Mouse (Mus musculus) hindbrain, embryonic 12.5 days (tissue): Measurements from ENCODE around the gene Tcf7l2. TPM values are rescaled to one million over a fixed set of nuclear protein-coding genes. Genes with fewer than 3 reads are reported as not detected.
A peak's percentile ranks its signal among the peaks of the same experiment; 100 is the strongest.

Source experiments
- ATAC-seq: fragments of 200-750 bp; cut with Nextera tagmentation; 2 replicates; pipeline ENCODE4 v1.8.0; 2017; ENCODE audit warnings: moderate TSS enrichment; ENCODE audit not compliant: low FRiP score
- H3K27ac ChIP-seq: fragments of 300-500 bp; sonication (generic); 2 replicates; pipeline ENCODE4 v1.5.1; 2016; ENCODE audit warnings: mild to moderate bottlenecking
- H3K27me3 ChIP-seq: fragments of 300-500 bp; sonication (generic); 2 replicates; pipeline ENCODE4 v1.6.1; 2016; ENCODE audit warnings: mild to moderate bottlenecking
- H3K36me3 ChIP-seq: fragments of 300-500 bp; sonication (generic); 2 replicates; pipeline ENCODE4 v1.6.1; 2016; ENCODE audit warnings: mild to moderate bottlenecking
- H3K4me1 ChIP-seq: fragments of 300-500 bp; sonication (generic); 2 replicates; pipeline ENCODE4 v1.6.1; 2016
- H3K4me2 ChIP-seq: fragments of 300-500 bp; sonication (generic); replicated peaks from 2 replicates; pipeline ENCODE4 v1.6.1; 2016; ENCODE audit warnings: mild to moderate bottlenecking
- H3K4me3 ChIP-seq: fragments of 300-500 bp; sonication (generic); 2 replicates; pipeline ENCODE4 v1.5.1; 2016; ENCODE audit warnings: mild to moderate bottlenecking
- H3K9ac ChIP-seq: fragments of 300-500 bp; sonication (generic); 2 replicates; pipeline ENCODE4 v1.6.1; 2016; ENCODE audit warnings: mild to moderate bottlenecking, moderate library complexity
- H3K9me3 ChIP-seq: fragments of 300-500 bp; sonication (generic); replicated peaks from 2 replicates; pipeline ENCODE4 v1.6.1; 2016; ENCODE audit warnings: mild to moderate bottlenecking
- WGBS: fragments of 180-500 bp; shearing (Covaris S2); methylation state at CpG from one replicate; pipeline ENCODE4 v1.1.7; 2016; 5-methylcytosine and 5-hydroxymethylcytosine counted together
- polyA plus RNA-seq: library from polyadenylated mRNA; unstranded; fragments of >200 nt; fragmentation: Nextera tagmentation; extraction: Ambion mirVana; gene quantifications from 2 replicates; pipeline ENCODE4 v1.2.1, GENCODE M21; 2016

The Tcf7l2 gene
- polyA plus RNA-seq, 1 experiment from 2014 or later: 78.0 TPM

- peak overlapping the region; percentile 30 for H3K4me2 ChIP-seq
- peaks cover 24% of the 10 kb centered on the region for H3K27me3 ChIP-seq
- ATAC-seq: no peak
- H3K4me3 ChIP-seq: no peak overlapping the region
- peaks cover 82% of the 10 kb centered on the region for H3K4me1 ChIP-seq
- WGBS: 32% methylated on average over 6 of the region's 6 CpGs
- no peak overlapping the region for H3K27ac ChIP-seq
- H3K9me3 ChIP-seq: no peaks in the 10 kb centered on the region
- H3K9ac ChIP-seq: no peak overlapping the region
- no peaks in the 10 kb centered on the region for H3K36me3 ChIP-seq
These were observed 6.3 kb downstream of the Tcf7l2 start for GRCm38 (mm10) chr19:55747926-55748291.

- Histone ChIP-seq H3K4me2 (peak overlapping the region; percentile 30), H3K9me3 (no peaks in the 10 kb centered on the region), H3K9ac (no peak overlapping the region), H3K27ac (no peak overlapping the region), H3K4me1 (peaks cover 80% of the 10 kb centered on the region), H3K36me3 (no peaks in the 10 kb centered on the region), H3K4me3 (no peak overlapping the region), H3K27me3 (peaks cover 24% of the 10 kb centered on the region)
- 37% methylated on average over 6 of the region's 6 CpGs for WGBS
- ATAC-seq: no peak
These were observed 7.2 kb downstream of the Tcf7l2 start for GRCm38 (mm10) chr19:55748801-55749200.

GRCm38 (mm10) chr19:55749532-55749931 is 7.9 kb downstream of the Tcf7l2 start:
- H3K27ac ChIP-seq: no peak overlapping the region
- H3K27me3 ChIP-seq: peaks cover 24% of the 10 kb centered on the region
- no peaks in the 10 kb centered on the region for H3K36me3 ChIP-seq
- H3K9me3 ChIP-seq: no peaks in the 10 kb centered on the region
- H3K4me3 ChIP-seq: no peak overlapping the region
- 25% methylated on average over 7 of the region's 7 CpGs for WGBS
- ATAC-seq: no peak
- H3K9ac ChIP-seq: no peak overlapping the region
- H3K4me1 ChIP-seq: peaks cover 74% of the 10 kb centered on the region
- peak overlapping the region; percentile 7 for H3K4me2 ChIP-seq

- peak overlapping the region; percentile 7 for H3K4me2 ChIP-seq
- H3K9me3 ChIP-seq: no peaks in the 10 kb centered on the region
- no peak overlapping the region for H3K9ac ChIP-seq
- H3K36me3 ChIP-seq: no peaks in the 10 kb centered on the region
- no peak overlapping the region for H3K4me3 ChIP-seq
- H3K27me3 ChIP-seq: peaks cover 24% of the 10 kb centered on the region
- H3K4me1 ChIP-seq: peaks cover 69% of the 10 kb centered on the region
- H3K27ac ChIP-seq: no peak overlapping the region
- no peak for ATAC-seq
- WGBS: 27% methylated on average over 13 of the region's 13 CpGs
These were observed 8.4 kb downstream of the Tcf7l2 start for GRCm38 (mm10) chr19:55750048-55750447.

- Histone ChIP-seq H3K4me1 (peaks cover 64% of the 10 kb centered on the region), H3K27me3 (peaks cover 24% of the 10 kb centered on the region), H3K4me3 (no peak overlapping the region), H3K4me2 (0 out of 2 replicates have a peak overlapping the region, but pooled peaks have one; percentile 7), H3K9me3 (no peaks in the 10 kb centered on the region), H3K36me3 (no peaks in the 10 kb centered on the region), H3K27ac (no peak overlapping the region), H3K9ac (no peak overlapping the region)
- 35% methylated on average over 7 of the region's 7 CpGs for WGBS
- ATAC-seq: no peak
These were observed 8.8 kb downstream of the Tcf7l2 start for GRCm38 (mm10) chr19:55750465-55750864.

- no peak overlapping the region for H3K9ac ChIP-seq
- H3K4me2 ChIP-seq: no peak overlapping the region
- H3K27me3 ChIP-seq: peaks cover 21% of the 10 kb centered on the region
- H3K36me3 ChIP-seq: no peaks in the 10 kb centered on the region
- peaks cover 57% of the 10 kb centered on the region for H3K4me1 ChIP-seq
- ATAC-seq: no peak
- no peak overlapping the region for H3K27ac ChIP-seq
- no peak overlapping the region for H3K4me3 ChIP-seq
- WGBS: 52% methylated on average over 8 of the region's 8 CpGs
- H3K9me3 ChIP-seq: no peaks in the 10 kb centered on the region
These were observed 11.2 kb downstream of the Tcf7l2 start for GRCm38 (mm10) chr19:55752861-55753260.

- Histone ChIP-seq H3K36me3 (no peaks in the 10 kb centered on the region), H3K4me3 (no peak overlapping the region), H3K9me3 (no peaks in the 10 kb centered on the region), H3K4me1 (peaks cover 42% of the 10 kb centered on the region), H3K27ac (no peak overlapping the region), H3K9ac (no peak overlapping the region), H3K27me3 (peaks cover 13% of the 10 kb centered on the region), H3K4me2 (no peak overlapping the region)
- 70% methylated on average over 7 of the region's 7 CpGs for WGBS
- ATAC-seq: no peak
These were observed 12.7 kb downstream of the Tcf7l2 start for GRCm38 (mm10) chr19:55754303-55754702.

GRCm38 (mm10) chr19:55755462-55755861 is 13.8 kb downstream of the Tcf7l2 start:
- no peaks in the 10 kb centered on the region for H3K9me3 ChIP-seq
- no peaks in the 10 kb centered on the region for H3K36me3 ChIP-seq
- H3K27me3 ChIP-seq: peaks cover 11% of the 10 kb centered on the region
- WGBS: 96% methylated on average over 9 of the region's 9 CpGs
- no peak overlapping the region for H3K4me3 ChIP-seq
- H3K9ac ChIP-seq: no peak overlapping the region
- peaks cover 31% of the 10 kb centered on the region for H3K4me1 ChIP-seq
- no peak overlapping the region for H3K4me2 ChIP-seq
- no peak overlapping the region for H3K27ac ChIP-seq
- no peak for ATAC-seq

GRCm38 (mm10) chr19:55756707-55757106 is 15.1 kb downstream of the Tcf7l2 start:
- H3K9ac ChIP-seq: no peak overlapping the region
- H3K4me2 ChIP-seq: no peak overlapping the region
- 61% methylated on average over 8 of the region's 8 CpGs for WGBS
- peaks cover 22% of the 10 kb centered on the region for H3K4me1 ChIP-seq
- no peaks in the 10 kb centered on the region for H3K9me3 ChIP-seq
- H3K27ac ChIP-seq: no peak overlapping the region
- no peak overlapping the region for H3K4me3 ChIP-seq
- H3K27me3 ChIP-seq: 0 out of 2 replicates have a peak, but pooled peaks cover 1% of the 10 kb centered on the region
- H3K36me3 ChIP-seq: no peaks in the 10 kb centered on the region
- no peak for ATAC-seq

GRCm38 (mm10) chr19:55757403-55757802 is 15.8 kb downstream of the Tcf7l2 start:
- Histone ChIP-seq H3K9me3 (no peaks in the 10 kb centered on the region), H3K27me3 (no peaks in the 10 kb centered on the region), H3K4me2 (no peak overlapping the region), H3K4me1 (peaks cover 17% of the 10 kb centered on the region), H3K27ac (no peak overlapping the region), H3K9ac (no peak overlapping the region), H3K4me3 (no peak overlapping the region), H3K36me3 (no peaks in the 10 kb centered on the region)
- WGBS: 81% methylated on average over 6 of the region's 6 CpGs
- no peak for ATAC-seq

GRCm38 (mm10) chr19:55758158-55758557 is 16.5 kb downstream of the Tcf7l2 start:
- Histone ChIP-seq H3K4me3 (no peak overlapping the region), H3K4me2 (no peak overlapping the region), H3K4me1 (peaks cover 10% of the 10 kb centered on the region), H3K9me3 (no peaks in the 10 kb centered on the region), H3K9ac (no peak overlapping the region), H3K27ac (no peak overlapping the region), H3K36me3 (no peaks in the 10 kb centered on the region), H3K27me3 (no peaks in the 10 kb centered on the region)
- no peak for ATAC-seq

- peaks cover 11% of the 10 kb centered on the region for H3K4me1 ChIP-seq
- no peaks in the 10 kb centered on the region for H3K27me3 ChIP-seq
- H3K9me3 ChIP-seq: no peaks in the 10 kb centered on the region
- ATAC-seq: no peak
- H3K27ac ChIP-seq: no peak overlapping the region
- H3K9ac ChIP-seq: no peak overlapping the region
- H3K36me3 ChIP-seq: no peaks in the 10 kb centered on the region
- WGBS: 89% methylated on average over 9 of the region's 9 CpGs
- no peak overlapping the region for H3K4me2 ChIP-seq
- H3K4me3 ChIP-seq: no peak overlapping the region
These were observed 17.4 kb downstream of the Tcf7l2 start for GRCm38 (mm10) chr19:55759006-55759405.

- no peaks in the 10 kb centered on the region for H3K27me3 ChIP-seq
- 42% methylated on average over 5 of the region's 5 CpGs for WGBS
- ATAC-seq: no peak
These were observed 19.5 kb downstream of the Tcf7l2 start for GRCm38 (mm10) chr19:55761086-55761485.

More at GRCm38 (mm10) chr19:55761086-55761485, 19.5 kb downstream of the Tcf7l2 start:
- no peak overlapping the region for H3K27ac ChIP-seq
- no peak overlapping the region for H3K4me2 ChIP-seq
- no peaks in the 10 kb centered on the region for H3K9me3 ChIP-seq
- H3K4me3 ChIP-seq: no peak overlapping the region
- H3K4me1 ChIP-seq: peaks cover 22% of the 10 kb centered on the region
- H3K36me3 ChIP-seq: no peaks in the 10 kb centered on the region
- no peak overlapping the region for H3K9ac ChIP-seq
